ENCODE assay signal across 17 mouse cellular contexts in the genomic region with DNA sequence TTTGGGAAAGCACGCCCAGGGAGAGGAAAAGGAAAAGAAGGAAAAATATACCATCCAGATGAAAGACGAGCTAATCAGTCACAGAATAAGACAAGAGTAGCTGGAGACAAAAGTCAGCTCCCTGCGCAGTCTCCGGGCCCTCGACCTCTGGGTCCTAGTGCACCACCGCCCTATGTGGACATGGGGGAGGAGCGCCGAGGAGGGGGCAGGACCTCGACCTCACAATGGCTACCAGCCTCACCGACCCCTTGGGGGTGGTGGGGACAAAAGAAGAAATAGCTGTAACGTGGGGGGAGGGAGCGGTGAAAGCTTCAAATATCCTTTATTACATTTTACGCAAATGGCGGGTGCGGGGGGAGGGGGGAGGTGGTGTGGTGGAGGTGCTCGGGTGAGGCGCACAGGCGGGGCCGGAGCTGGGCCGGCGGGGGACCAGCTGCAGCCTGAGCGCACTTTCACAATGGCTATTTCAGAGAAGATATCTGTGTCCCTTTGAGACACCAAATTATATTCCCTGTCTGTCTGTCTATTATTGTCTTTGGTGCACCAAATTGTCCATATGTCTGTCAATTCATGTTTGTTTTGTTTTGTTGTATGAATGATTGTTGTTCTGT. TPM values are rescaled to one million over a fixed set of nuclear protein-coding genes. Genes with fewer than 3 reads are reported as not detected.
A peak's percentile ranks its signal among the peaks of the same experiment; 100 is the strongest.
DNase-seq lines count a peak whose midpoint lies in the region; ATAC-seq and TF ChIP-seq lines count a peak whose summit lies in the region.
"Had no signal": no experiment of that assay in that cellular context is flagged by ENCODE, and none has a peak within 500 bp of the region (broad histone marks: within the 10 kb centered on the region; RNA-seq: fewer than 3 reads in every experiment).

No protein-coding gene starts in this region.

- DNase-seq in forebrain, embryonic 14.5 days (ENCODE audit: low spot score) = no peak
- peak; percentile 22 for DNase-seq in brain, adult 2 months (ENCODE audit: low read depth, low spot score)
- DNase-seq in cerebellum, postnatal 36 days = peak; percentile 20 to 29
- DNase-seq in midbrain, embryonic 14.5 days = peak; percentile 35
- no peak for DNase-seq in kidney, postnatal 14 days
- no peak for DNase-seq in kidney, adult 2 months
- DNase-seq: gastrocnemius, postnatal 36 days; lung, postnatal 14 days had no signal

- H3K27ac ChIP-seq in forebrain, embryonic 13.5 days = no peak overlapping the region
- H3K27ac ChIP-seq in forebrain, embryonic 14.5 days (ENCODE audit: low read depth, low read length) = no peak overlapping the region
- no peak overlapping the region for H3K27ac ChIP-seq in midbrain, embryonic 14.5 days (replicated peaks; ENCODE audit: low read depth, low read length)
- H3K27ac ChIP-seq in kidney, adult 2 months (ENCODE audit: insufficient read depth, low read depth, low read length) = no peak overlapping the region
- H3K27ac ChIP-seq: embryonic facial prominence, embryonic 10.5 days; heart, embryonic 15.5 days had no signal

- H3K36me3 ChIP-seq in forebrain, embryonic 13.5 days (ENCODE audit: poor library complexity, severe bottlenecking) = no peaks in the 10 kb centered on the region
- H3K36me3 ChIP-seq in forebrain, embryonic 14.5 days (ENCODE audit: control insufficient read depth, insufficient read depth, low read length) = no peaks in the 10 kb centered on the region
- no peaks in the 10 kb centered on the region for H3K36me3 ChIP-seq in midbrain, embryonic 14.5 days (ENCODE audit: control insufficient read depth, insufficient read depth, low read length)
- H3K36me3 ChIP-seq in kidney, adult 2 months (ENCODE audit: control insufficient read depth, insufficient read depth, low read length) = no peaks in the 10 kb centered on the region
- H3K36me3 ChIP-seq: embryonic facial prominence, embryonic 10.5 days; G1E; heart, embryonic 15.5 days had no signal

- H3K4me2 ChIP-seq in forebrain, embryonic 13.5 days = no peak overlapping the region
- H3K4me2 ChIP-seq in forebrain, embryonic 14.5 days (ENCODE audit: low read length) = no peak overlapping the region
- H3K4me2 ChIP-seq in midbrain, embryonic 14.5 days (ENCODE audit: low read length) = peak overlapping the region; percentile 12; the same call in 1 of the 2 replicates
- H3K4me2 ChIP-seq: heart, embryonic 15.5 days had no signal

- no peak for TF ChIP-seq POLR2A in kidney, adult 2 months (IDR thresholded peaks at IDR 0.05; ENCODE audit: low read depth, low read length)

- H3K9ac ChIP-seq in forebrain, embryonic 13.5 days = no peak overlapping the region
- no peak overlapping the region for H3K9ac ChIP-seq in forebrain, embryonic 14.5 days (ENCODE audit: low read length)
- H3K9ac ChIP-seq in midbrain, embryonic 14.5 days (replicated peaks; ENCODE audit: low read length) = no peak overlapping the region
- H3K9ac ChIP-seq: heart, embryonic 15.5 days had no signal

- H3K4me1 ChIP-seq in forebrain, embryonic 13.5 days = no peaks in the 10 kb centered on the region
- H3K4me1 ChIP-seq in forebrain, embryonic 14.5 days (ENCODE audit: control insufficient read depth, insufficient read depth, low read length) = no peaks in the 10 kb centered on the region
- no peaks in the 10 kb centered on the region for H3K4me1 ChIP-seq in midbrain, embryonic 14.5 days (ENCODE audit: control insufficient read depth, insufficient read depth, low read length)
- H3K4me1 ChIP-seq in kidney, adult 2 months (ENCODE audit: control insufficient read depth, insufficient read depth, low read length) = no peaks in the 10 kb centered on the region
- H3K4me1 ChIP-seq: embryonic facial prominence, embryonic 10.5 days; heart, embryonic 15.5 days had no signal

- WGBS in forebrain, embryonic 13.5 days = 77% methylated on average over 22 of the region's 22 CpGs
- WGBS in forebrain, embryonic 14.5 days = 82% methylated on average over 22 of the region's 22 CpGs
- 77% methylated on average over 22 of the region's 22 CpGs for WGBS in midbrain, embryonic 14.5 days
- WGBS in kidney, adult 2 months = 90% methylated on average over 22 of the region's 22 CpGs

- H3K27me3 ChIP-seq in forebrain, embryonic 13.5 days = no peaks in the 10 kb centered on the region
- no peaks in the 10 kb centered on the region for H3K27me3 ChIP-seq in forebrain, embryonic 14.5 days (replicated peaks; ENCODE audit: control insufficient read depth, insufficient read depth, low read length)
- no peaks in the 10 kb centered on the region for H3K27me3 ChIP-seq in midbrain, embryonic 14.5 days (ENCODE audit: control insufficient read depth, insufficient read depth, low read length)
- H3K27me3 ChIP-seq in kidney, adult 2 months (replicated peaks; ENCODE audit: control insufficient read depth, insufficient read depth, low read length) = no peaks in the 10 kb centered on the region
- H3K27me3 ChIP-seq: heart, embryonic 15.5 days had no signal

- H3K4me3 ChIP-seq in forebrain, embryonic 13.5 days = 0 out of 2 replicates have a peak overlapping the region, but pooled peaks have one; percentile 2
- H3K4me3 ChIP-seq in forebrain, embryonic 14.5 days (ENCODE audit: low read depth, low read length) = no peak overlapping the region
- H3K4me3 ChIP-seq in midbrain, embryonic 14.5 days (replicated peaks; ENCODE audit: low read depth, low read length) = peak overlapping the region; percentile 20
- H3K4me3 ChIP-seq in kidney, adult 2 months (ENCODE audit: insufficient read depth, low read depth, low read length) = no peak overlapping the region
- H3K4me3 ChIP-seq: embryonic facial prominence, embryonic 10.5 days; heart, embryonic 15.5 days had no signal

- H3K9me3 ChIP-seq in forebrain, embryonic 13.5 days (replicated peaks) = peaks cover 10% of the 10 kb centered on the region
- H3K9me3 ChIP-seq in forebrain, embryonic 14.5 days (replicated peaks; ENCODE audit: control insufficient read depth, low read length) = no peaks in the 10 kb centered on the region
- no peaks in the 10 kb centered on the region for H3K9me3 ChIP-seq in midbrain, embryonic 14.5 days (ENCODE audit: control insufficient read depth, low read length)
- H3K9me3 ChIP-seq: heart, embryonic 15.5 days had no signal

- no peak for TF ChIP-seq CTCF in kidney, adult 2 months (conservative IDR thresholded peaks at IDR 0.05; ENCODE audit: insufficient read depth, insufficient read length, low read depth, low read length)

- no peak for ATAC-seq in forebrain, embryonic 13.5 days
- ATAC-seq in forebrain, embryonic 14.5 days = no peak
- no peak for ATAC-seq in midbrain, embryonic 14.5 days (ENCODE audit: low FRiP score, low TSS enrichment)
- no peak for ATAC-seq in inflammation-experienced regulatory T-cells, adult 6 months
- ATAC-seq: intestine, embryonic 16.5 days had no signal

RNA-seq across cellular contexts. Expression of gene Abhd12b, which starts 30.3 kb away (rescaled TPM):
- not detected in 2 replicates for polyA plus RNA-seq in forebrain, embryonic 13.5 days (2015; fragmentation: Nextera tagmentation; extraction: Ambion mirVana)
- not detected in 2 replicates for polyA plus RNA-seq in forebrain, embryonic 14.5 days (2014; fragmentation: Nextera tagmentation; extraction: Ambion mirVana)
- polyA plus RNA-seq in midbrain, embryonic 14.5 days (2014; fragmentation: Nextera tagmentation; extraction: Ambion mirVana) = 0.39 and 0.47 TPM in 2 replicates
- polyA plus RNA-seq in kidney, adult 2 months (2012; rRNA removed) = not detected in 2 replicates
- polyA plus RNA-seq in inflammation-experienced regulatory T-cells, adult 6 months (2017; shearing (Covaris generic)) = 1 to 10 TPM in 2 of 3 experiments, under 1 TPM in 1; 0.53 to 3.1 (median 1.9) TPM
- polyA plus RNA-seq: C2C12; embryonic facial prominence, embryonic 10.5 days; G1E; large intestine, adult 2 months; liver, adult 2 months had no signal

RNA-seq across cellular contexts. Expression of gene Pygl, which starts 47.0 kb away (rescaled TPM):
- 2.5 and 3.4 TPM in 2 replicates for polyA plus RNA-seq in forebrain, embryonic 13.5 days (2015; fragmentation: Nextera tagmentation; extraction: Ambion mirVana)
- 4.9 and 6.1 TPM in 2 replicates for polyA plus RNA-seq in forebrain, embryonic 14.5 days (2014; fragmentation: Nextera tagmentation; extraction: Ambion mirVana)
- polyA plus RNA-seq in midbrain, embryonic 14.5 days (2014; fragmentation: Nextera tagmentation; extraction: Ambion mirVana) = 5.2 and 6.1 TPM in 2 replicates
- polyA plus RNA-seq in kidney, adult 2 months (2012; rRNA removed) = 37.4 and 38.5 TPM in 2 replicates
- 1 to 10 TPM in 1 of 3 experiments, under 1 TPM in 2; 0.16 to 1.1 (median 0.77) TPM for polyA plus RNA-seq in inflammation-experienced regulatory T-cells, adult 6 months (2017; shearing (Covaris generic))
- polyA plus RNA-seq: C2C12, G1E had no signal

Comparison
In these comparisons a context has a peak if more than half of its experiments do, and no peak if none do; other contexts are left out.
1. H3K4me3 ChIP-seq: peak in forebrain, embryonic 13.5 days (single experiment) and midbrain, embryonic 14.5 days (single experiment); none in forebrain, embryonic 14.5 days (single experiment) and kidney, adult 2 months (single experiment).
2. DNase-seq: peak in brain, adult 2 months (single experiment), cerebellum, postnatal 36 days (2 of 2) and midbrain, embryonic 14.5 days (single experiment); none in forebrain, embryonic 14.5 days (single experiment), kidney, postnatal 14 days (single experiment) and kidney, adult 2 months (single experiment).